Mouse (Mus musculus) left cerebral cortex, adult 11 months (tissue): ENCODE measurements around the gene Disc1.

Source experiments
- DNase-seq: peaks from one replicate; pipeline ENCODE4 v3.0.0; 2022; ENCODE audit warnings: low spot score

Gene Disc1

GRCm38 (mm10) chr8:125270292-125270691, 216.3 kb downstream of the Disc1 start:
- no peak for DNase-seq

- DNase-seq = no peak
Measured at GRCm38 (mm10) chr8:125271357-125271756, 217.4 kb downstream of the Disc1 start.

DNA sequence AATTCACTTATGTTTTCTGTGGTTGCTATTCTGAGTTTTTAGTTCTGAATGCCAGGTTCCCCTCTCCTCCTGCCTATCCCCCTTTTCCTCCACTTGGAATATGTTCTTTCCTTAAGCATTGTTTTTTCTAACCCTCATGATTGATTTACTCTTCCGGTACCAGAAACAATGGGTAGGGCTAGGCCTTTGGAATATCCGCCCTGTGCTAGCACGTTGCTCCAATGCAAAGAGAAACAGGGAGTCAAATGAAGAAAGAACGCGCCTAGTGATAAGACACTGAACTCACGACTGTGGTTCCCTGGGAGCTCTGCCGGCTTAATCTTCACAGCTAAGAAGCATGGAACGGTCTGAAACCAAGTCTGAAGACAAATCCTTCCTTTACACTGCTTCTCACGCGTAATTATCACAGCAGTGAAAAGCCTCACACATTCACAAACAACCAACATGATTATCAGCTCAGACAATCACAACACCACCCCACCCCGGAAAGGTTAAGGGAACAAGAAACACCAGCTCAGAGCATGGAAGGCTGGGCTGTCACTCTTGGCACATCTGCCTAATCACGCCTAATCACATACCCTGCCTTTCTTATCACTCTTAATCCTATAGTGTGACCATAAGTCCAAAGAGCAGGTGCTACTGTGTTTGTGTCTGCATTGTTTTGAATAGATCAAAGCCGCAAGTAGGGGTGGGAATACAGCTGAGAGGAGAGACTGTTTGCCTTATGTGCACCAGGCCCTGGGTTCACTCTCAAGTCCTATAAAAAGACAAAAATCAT, 218.3 kb downstream of the Disc1 start:
- no peak for DNase-seq

- DNase-seq = no peak
Measured at GRCm38 (mm10) chr8:125277071-125277682, 223.2 kb downstream of the Disc1 start.

- no peak for DNase-seq
Measured at GRCm38 (mm10) chr8:125279156-125279555, 225.2 kb downstream of the Disc1 start.

DNA sequence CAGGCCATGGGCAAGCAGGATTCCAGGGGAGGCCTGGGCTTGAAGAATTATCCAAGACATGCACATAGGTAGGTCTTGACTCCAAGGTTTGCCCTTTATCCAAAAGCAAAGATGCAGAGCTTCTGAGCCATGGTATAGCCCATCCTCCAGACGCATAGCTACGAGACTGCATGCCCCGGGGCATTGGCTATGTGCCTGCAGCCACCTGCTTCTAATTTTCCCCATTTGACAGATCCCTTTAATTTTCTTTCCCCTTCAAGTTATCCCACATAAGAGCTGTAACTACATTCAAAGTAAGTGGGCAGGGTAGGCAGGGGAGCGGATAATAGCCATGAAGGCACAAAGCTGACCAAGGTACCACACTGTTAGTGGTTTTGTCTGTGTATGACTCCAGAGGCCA, 225.9 kb downstream of the Disc1 start:
- DNase-seq = no peak

- DNase-seq = no peak
Measured at GRCm38 (mm10) chr8:125282531-125282930, 228.5 kb downstream of the Disc1 start.

- DNase-seq = no peak
Measured at GRCm38 (mm10) chr8:125283542-125283941, 229.5 kb downstream of the Disc1 start.

- no peak for DNase-seq
Measured at GRCm38 (mm10) chr8:125284875-125285274, 230.9 kb downstream of the Disc1 start.

DNA sequence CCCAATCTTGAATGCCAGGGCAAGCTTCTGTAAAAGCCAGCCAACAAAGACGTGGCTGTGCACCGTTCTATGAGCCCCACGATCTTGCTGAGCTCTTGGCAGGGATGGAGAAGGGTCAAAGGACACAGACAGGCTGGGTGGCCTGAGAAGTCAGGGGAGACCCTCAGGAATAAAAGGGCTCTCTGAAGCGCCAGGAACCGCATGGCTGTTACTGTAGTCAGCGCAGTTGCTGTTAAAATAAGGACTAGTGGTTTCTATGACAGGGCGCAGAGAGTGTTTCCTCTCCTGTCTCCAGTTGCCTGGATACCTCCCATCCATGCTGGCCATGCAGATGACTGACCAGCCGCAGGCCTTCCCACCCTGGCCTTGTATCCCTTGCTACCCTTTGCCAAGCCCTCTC, 231.4 kb downstream of the Disc1 start:
- DNase-seq = no peak

DNA sequence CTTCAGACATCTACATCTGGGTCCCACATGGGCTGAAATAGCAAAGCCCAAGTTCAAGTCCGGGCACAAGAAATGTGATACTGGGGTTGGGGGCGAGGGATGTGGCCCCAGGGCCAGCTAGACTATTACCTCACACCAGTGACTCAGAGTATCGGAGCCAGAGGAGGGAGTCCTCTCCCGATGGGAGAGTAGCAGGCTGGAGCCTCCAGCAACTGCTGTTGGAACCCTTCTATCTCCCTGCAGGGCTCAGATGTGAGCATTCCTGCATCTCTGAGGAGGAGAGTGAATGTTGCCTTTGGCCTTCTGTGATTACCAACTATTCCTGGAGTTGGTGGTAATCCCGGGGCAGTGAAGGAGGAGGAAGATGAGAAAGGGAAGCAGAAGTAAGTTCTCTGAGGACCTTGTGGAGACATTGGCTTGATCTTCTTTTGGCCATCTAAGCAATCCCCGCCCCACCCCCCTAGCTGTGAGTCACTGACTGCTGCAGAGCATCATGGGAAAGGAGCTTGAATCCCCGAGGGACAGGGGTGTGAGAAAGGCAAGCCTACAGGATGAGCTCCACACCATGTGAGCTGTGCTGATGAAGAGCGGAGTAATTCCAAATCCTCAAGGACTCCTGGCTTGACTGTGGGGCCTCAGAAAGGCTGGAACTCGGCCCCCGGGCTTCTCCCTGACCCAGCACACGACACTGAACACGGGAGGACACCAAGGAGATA, 232.1 kb downstream of the Disc1 start:
- DNase-seq = no peak

DNA sequence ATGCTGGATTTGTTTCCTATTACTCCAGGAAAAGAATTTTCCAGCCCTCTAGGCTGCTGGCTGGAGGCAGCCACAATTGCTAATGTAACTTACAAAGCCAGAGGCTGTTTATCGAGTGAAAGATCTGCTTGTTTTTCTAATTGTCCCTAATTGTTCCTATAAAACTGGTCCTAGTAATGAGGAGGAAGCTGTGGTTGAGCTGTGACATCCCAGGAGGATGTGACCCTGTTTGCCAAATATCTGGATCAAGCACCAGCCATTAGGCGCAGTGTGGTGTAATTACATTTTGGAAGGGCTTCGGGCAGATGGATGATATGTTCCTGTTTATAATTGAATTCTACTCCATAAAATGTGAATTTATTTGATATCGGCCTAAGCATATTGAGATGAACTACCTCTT, 233.3 kb downstream of the Disc1 start:
- no peak for DNase-seq

DNA sequence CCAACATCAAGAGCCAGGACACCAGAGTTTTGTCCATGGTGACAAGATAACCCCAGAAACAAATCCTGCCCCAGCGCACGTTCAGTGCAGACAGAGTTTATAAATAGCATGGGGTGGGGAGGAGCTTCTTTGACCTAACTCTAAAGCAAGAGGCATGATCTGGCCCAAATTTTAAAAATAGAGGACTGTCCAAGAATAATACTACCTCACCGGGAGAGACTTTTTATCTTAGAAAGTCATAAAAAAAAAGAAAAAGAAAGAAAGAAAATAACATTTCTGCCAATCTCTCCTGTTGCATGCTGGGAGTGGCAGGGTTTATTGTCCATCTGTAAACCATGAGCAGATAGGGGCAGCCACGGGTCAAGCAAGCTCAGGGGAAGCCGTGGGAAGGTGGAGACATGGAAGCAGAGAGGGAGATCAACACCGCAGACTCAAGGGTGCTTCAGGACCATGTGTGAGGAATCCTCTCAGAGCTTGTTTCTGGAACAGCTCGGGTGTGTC, 233.9 kb downstream of the Disc1 start:
- no peak for DNase-seq

DNA sequence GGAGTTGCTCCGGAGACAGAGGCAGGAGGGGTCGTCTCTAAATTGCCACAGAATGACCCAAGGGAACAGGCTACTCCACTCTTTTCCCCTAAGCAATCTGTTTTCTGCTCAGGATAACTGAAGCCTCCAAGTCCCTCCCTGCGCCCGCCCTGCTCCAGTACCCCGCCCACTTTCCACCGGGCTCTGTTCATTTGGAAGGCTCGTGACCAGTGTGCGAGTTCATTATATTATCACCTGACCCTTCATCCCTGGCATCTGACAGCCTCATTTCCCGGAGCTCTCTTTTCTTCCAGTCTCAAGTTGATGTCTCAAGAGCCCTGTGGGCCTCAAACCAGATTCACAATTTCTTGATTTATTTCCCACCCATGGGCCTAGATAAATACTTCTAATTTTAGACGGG, 237.5 kb downstream of the Disc1 start:
- DNase-seq = no peak

- DNase-seq = no peak
Measured at GRCm38 (mm10) chr8:125291932-125292717, 238.1 kb downstream of the Disc1 start.

DNA sequence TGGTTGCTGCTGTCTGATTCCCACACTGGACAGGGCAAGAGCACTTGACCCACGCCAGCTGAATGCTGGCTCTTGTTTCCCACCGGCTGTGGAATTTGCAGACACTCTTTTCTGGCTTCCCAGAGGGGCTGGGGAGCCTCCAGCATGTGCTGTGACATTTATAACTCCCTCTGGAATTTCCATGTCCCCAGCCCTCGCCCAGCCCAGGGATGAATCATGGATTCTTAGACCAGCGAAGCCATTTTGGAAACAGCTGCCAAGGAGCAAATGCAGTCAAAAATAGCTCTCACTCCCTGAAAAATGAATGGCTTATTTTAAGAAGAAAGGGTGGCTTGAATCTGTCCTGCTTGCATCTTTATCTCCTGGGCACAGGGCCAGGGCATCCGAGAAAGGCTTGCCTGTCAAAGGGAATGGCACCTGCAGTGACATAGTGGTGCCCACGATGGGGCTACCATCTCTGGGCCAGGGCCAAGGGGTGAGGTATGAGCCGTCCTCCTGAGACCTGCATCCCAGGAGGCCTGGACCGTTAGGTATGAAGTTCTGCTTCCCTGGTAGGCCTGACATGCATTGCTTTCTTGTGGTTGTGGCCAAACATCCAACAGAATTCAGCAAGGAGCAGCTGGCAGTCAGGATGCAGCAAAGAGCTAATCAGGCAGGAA, 239.1 kb downstream of the Disc1 start:
- peak; percentile 57 for DNase-seq

GRCm38 (mm10) chr8:125299248-125299647, 245.3 kb downstream of the Disc1 start:
- no peak for DNase-seq

GRCm38 (mm10) chr8:125301931-125302361, 248.0 kb downstream of the Disc1 start:
- no peak for DNase-seq

GRCm38 (mm10) chr8:125306665-125307064, 252.7 kb downstream of the Disc1 start:
- DNase-seq = no peak

DNA sequence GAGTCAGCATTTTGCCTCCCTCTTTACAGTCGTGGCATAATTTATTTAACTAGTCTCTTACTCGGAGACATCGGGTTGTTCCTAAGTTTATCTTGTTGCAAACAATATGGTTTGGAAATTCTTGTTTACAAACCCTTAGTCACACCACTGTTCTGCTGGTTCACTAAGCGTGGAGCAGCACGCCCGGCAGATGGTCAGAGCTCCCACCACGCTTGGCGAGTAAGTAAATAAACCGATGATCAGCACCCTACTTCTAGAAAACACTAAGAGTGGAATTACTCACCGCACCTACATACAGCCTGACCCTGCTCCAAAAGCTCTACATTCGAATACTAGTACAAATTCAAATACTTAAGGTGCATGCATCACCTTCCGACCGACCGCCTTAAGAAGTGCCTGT, 256.0 kb downstream of the Disc1 start:
- DNase-seq = no peak
